Mouse (Mus musculus) left cerebral cortex, postnatal 25 days (tissue): ENCODE measurements around the gene Rcor2. TPM values are rescaled to one million over a fixed set of nuclear protein-coding genes. Genes with fewer than 3 reads are reported as not detected.

Source experiments
- DNase-seq, 2 experiments: peaks; one replicate each; pipeline ENCODE4 v3.0.0; 2022; ENCODE audit warnings: low spot score in 2 of 2, mixed read lengths in 1 of 2
- intact Hi-C: fragments of 180-260 bp; cut with DNase I; formaldehyde crosslinking; loops from one replicate; pipeline ENCODE4 v1.15.1; 2025
- total RNA-seq, 2 experiments: library from RNA; stranded (reverse); gene quantifications; 2 replicates each; pipeline ENCODE4 v1.2.3; 2021

The Rcor2 gene
- total RNA-seq = 10 to 100 TPM; 13.8 to 15.3 TPM

DNA sequence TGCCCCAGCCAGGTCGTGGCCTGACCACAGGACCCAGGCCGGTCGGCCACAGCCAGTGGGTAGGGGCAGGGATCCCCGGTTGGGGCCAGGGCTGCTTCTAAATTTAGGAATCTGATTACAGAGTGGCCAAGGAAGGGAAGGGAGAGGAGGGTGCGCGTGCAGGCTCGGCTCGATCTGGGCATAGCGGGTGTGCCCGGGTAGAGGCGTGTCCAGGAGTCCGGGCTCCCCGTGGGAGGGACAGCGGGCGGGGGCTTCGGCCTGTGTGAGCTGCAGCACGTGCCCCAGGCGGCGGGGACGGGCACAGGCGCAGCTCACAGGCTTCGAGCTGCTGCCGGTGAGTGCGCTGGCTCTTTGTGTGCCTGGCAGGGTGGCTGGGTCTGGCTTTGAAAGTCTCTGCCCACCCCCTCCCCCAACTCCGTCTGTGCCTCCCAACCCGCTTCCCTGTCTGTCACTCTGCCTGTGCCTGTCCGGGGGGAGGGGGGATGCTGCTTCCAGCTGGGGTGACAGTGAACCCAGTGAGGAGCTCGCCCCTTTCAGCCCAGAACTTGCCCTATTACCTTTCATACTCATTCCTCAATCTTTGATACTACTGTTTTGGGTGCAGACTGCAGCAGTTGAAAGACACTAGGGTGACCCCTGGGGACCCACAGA, at the start of gene Rcor2:
Gene Rcor2, plus strand, starts transcription at position 235 of the 651 bp plus-strand sequence.
- DNase-seq = peak in 1 of 2 experiments; percentile 58
- intact Hi-C loops = no loop called here

DNA sequence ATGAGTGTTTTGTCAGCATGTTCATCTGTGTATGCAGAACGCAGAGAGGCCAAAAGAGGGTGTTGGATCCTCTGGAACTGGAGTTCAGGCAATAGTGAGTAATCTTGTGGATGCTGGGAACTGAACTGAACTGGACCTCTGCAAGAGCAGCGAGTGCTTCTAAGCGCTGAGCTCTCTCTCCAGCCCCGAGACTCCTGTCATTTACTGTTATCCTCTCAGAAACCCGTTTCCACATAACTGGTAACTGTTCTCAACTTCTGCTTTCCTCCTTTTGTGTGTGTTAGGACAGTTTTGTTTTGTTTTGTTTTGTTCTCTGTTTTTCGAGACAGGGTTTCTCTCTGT, 49.2 kb upstream of the Rcor2 start:
- intact Hi-C loops = no loop called here

DNA sequence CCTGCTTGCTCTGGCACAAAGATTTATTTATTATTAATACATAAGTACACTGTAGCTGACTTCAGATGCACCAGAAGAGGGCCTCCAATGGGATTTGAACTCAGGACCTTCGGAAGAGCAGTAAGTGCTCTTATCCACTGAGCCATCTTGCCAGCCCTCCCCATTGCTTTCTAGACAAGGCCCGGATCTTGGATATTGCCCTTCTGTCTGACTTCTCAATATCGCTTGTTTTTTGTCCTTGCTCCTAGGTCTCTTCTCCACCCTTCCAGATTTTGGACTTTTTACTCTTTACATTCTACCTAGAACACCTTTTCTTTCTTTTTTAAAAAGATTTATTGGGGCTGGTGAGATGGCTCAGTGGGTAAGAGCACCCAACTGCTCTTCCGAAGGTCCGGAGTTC, 48.4 kb upstream of the Rcor2 start:
- DNase-seq = no peak
- intact Hi-C loops = no loop called here

More for the DNA sequence above, 49.2 kb upstream of the Rcor2 start:
- DNase-seq = no peak

DNA sequence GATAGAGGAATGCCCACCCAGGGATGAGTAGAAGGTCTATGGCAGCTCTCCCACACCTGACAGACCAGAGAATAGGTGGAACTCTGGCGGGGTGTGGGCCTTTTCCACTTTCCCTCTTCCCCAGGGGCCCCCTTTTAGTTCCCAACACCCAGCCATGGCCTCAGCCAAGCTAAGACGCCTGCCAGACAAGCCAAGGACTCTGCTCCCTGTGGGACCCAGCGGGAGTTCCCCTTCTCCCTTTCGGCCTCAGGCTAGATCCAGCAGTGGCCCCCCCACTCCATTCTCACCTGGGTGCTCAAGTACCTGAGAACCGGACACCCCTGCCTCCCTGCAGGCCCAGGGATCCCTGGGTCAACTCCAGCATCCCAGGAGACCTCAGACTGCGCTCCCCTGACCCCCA, 44.9 kb upstream of the Rcor2 start:
- no peak for DNase-seq
- intact Hi-C loops = no loop called here

DNA sequence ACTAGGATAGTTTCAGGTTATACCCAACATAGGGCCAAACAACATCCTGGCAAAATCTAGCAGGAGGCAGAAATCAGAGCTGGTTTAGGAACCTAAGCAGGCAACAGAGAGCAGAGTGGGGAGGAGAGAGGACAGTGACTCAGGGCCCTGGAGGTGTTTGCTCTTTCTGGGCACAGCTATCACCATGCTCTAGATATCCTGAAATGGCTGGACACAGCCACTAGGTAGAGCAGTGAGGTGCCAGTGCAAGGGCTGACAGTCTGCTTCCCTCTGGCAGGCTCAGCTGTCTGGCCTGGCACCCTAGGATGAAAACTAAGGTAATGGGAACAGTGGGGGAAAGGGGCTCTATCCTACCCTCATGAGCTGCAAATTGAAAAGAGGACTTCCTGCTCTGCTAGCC, 43.6 kb upstream of the Rcor2 start:
- DNase-seq = no peak
- intact Hi-C loops = no loop called here

DNA sequence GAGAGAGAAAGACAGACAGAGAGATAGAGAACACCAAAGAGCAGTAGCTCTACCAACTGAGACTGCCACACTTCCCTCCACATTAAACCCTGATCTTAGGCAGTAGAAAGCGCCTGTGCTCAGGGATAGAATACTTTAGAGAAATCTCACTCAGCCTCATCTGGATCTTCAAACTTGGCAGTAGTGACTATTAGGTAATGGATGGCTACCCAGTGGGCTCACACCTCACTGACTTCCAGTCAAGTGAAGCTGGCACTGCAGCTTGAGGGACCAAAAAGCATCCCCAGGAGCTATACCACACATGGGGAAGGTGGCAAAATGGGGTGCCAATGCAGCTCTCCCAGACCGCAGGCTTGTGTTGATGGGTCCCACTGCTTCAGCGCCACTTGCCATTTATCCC, 42.9 kb upstream of the Rcor2 start:
- no peak for DNase-seq
- intact Hi-C loops = no loop called here

DNA sequence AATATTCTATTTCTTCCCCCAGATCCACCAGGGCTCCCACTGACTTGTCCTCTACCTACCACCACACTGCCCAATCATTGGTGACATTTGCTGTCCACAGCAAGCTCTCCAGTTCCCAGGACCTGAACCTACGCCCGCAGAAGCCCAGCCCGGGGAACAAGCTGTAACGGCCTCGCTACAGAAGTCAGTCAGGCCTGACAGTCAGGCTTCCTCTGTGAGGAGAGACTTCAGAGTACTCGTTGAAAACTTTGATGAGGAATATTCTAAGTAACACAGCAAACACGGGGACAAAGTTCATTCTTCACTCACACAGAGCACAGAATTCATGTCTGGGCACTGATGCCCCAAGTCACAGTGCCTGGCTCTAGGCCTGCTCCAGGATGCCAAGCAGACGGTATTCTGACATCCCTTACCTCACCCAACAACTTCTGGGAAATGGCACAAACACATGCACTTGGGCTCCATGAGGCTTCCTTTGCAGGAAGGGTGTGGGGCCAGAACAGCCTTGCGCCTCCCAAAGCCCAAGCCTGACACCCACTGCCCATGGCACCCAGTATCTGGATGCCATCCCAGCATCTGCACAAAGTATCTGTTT, 41.9 kb upstream of the Rcor2 start:
- intact Hi-C loops = no loop called here

DNA sequence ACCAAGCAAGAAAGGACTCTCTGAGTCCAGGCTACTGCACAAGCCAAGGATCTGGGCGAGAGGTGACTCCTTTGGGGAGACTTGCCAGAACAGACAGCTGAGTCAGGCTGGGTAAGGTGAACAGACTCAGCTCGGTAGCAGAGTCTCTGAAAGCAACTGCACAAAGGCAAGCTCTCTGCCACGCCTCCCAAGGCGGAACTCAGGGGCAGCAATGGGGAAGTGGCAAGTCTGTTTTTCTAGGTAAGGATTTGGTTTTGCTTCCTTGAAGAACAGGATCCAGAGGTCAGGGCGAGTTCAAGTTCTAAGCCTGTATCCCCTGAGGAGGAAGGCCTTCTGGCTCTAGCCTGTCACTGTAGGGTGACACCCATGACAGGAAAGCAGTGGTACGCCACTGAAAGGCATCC, 40.6 kb upstream of the Rcor2 start:
- no peak for DNase-seq
- intact Hi-C loops = no loop called here

More for the DNA sequence above, 41.9 kb upstream of the Rcor2 start:
- no peak for DNase-seq

DNA sequence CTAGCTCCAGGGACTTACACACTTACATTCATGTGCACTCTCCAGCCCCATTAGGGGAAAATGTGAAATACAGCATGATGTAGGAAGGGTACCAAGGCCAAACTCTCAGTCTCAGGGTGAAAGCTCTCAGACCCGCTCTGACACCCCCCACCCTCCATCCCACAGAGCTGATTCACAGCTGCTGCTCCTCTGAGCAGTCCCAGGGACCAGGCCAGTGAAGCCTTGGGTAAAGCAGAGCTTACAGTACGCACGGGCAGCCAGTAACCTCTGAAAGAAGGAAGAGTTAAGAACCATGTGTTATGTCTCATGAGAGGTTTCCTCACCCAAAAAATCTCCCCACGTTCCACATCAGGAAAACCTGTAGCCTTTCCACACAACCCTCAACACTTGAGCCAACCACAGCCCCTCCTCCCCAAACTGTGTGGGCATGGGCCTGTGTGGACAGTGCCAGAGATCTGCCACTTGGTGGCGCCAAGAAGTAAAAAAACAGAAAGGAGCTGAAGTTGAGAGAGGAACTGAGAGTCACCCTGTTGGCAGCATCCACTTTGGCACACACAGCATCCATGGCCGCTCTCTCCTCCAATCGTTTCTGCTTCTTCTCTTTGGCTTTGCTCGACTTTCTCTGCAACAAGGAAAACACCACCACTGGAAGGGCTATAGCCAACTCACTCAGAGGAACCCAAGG, 32.4 kb upstream of the Rcor2 start:
- intact Hi-C loops = loop anchor here (10.0 kb wide), 2 partner anchors 110 to 380 kb away; partner anchors contain the start of genes Hrasls5 and Mark2
- DNase-seq = peak; percentile 83 to 89

DNA sequence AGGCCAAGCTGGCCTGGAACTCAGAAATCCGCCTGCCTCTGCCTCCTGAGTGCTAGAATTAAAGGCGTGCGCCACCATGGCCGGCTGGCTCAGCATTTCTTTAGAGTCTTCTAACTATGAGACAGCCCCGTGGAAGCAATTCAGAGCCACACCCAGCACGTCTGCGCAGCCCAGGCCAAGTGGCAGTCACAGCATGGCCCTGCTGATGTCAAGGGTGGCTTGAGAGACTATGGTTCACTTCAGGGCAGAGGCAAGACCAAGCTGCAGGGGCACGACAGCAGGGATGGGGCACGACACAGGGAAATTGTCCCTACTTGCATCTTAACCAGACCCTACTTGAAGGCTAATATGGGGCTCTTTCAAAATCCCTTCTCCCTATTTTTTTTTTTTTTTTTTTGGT, 31.7 kb upstream of the Rcor2 start:
- intact Hi-C loops = loop anchor here (10.0 kb wide), 2 partner anchors 109 to 379 kb away; partner anchors contain the start of genes Hrasls5 and Mark2

DNA sequence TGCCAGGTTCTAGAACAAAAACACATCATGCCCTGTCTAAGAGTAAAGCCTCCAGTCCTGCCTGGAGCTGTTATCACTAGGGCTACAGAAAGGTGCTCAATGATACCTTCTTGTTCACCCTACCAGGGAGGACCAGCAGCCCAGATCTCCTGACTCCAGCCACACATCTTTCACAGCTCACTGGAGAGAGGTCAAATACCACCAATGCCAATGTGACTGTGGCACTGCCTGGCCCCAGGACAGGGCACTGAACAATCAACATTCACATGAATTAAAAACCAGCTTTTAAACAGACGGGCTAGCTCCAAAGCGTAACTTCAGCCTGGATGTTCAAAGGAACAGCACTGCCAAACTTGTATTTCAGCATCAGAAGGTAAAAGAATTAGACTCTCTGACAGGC, 31.1 kb upstream of the Rcor2 start:
- intact Hi-C loops = loop anchor here (10.0 kb wide), 2 partner anchors 109 to 379 kb away; partner anchors contain the start of genes Hrasls5 and Mark2
- DNase-seq = no peak

More for the DNA sequence above, 31.7 kb upstream of the Rcor2 start:
- DNase-seq = no peak

DNA sequence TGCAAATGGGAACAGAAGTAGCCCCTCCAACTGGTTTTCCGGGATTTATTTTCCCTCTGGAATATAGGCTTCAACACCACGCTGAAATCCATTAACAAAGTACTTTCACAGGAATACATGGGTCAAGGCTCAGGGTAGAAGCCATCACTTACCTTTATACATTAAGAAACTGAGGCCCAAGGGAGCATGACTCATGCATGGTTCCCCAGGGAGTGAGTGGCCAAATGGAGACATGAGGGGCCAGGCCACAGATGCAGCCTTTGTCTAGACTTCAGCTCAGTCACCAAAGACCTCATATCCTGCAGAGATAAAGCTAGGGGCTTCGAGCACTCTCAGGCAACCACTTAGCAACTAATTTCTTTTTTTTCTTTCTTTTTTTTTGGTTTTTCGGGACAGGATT, 30.4 kb upstream of the Rcor2 start:
- no peak for DNase-seq
- intact Hi-C loops = loop anchor here (10.0 kb wide), 2 partner anchors 108 to 378 kb away; partner anchors contain the start of genes Hrasls5 and Mark2

DNA sequence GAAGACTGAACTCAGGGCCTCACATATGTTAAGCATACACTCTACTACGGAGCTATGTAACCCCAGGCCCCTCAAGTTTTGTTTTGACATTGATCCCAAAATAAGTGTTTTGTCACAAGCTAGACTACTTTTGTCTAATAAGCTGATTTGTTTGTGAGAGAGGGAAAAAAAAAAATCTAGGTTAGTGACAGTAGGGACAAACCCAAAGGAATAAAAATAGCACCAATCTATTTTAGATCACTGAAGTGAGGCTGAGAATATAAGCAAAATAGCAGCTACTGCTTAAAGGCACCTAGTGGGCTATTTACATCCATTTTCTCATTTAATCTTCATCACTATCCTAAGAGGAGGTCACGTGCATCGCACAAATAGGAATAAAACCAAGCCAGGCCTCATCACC, 27.6 kb upstream of the Rcor2 start:
- intact Hi-C loops = loop anchor here (10.0 kb wide), 2 partner anchors 105 to 375 kb away; partner anchors contain the start of genes Hrasls5 and Mark2
- DNase-seq = no peak

DNA sequence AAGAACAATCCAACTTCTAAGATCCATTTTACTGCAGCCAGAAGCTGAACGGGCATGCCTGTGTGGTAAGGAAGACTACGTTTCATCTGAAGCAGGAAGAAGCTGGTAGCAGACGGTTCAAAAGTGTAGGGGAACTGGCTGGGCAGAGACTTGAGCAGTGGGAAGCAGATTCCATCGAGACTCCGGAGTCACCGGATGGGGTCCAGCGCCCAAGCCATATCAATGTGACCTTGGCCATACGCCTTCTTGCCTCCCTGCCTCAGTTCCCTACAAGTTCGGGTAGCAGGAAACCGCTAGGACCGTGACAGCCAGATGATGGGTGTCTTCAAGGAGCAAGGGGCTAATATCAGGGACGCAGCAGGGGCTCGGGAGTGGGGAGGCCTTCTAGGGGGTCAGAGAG, 26.8 kb upstream of the Rcor2 start:
- intact Hi-C loops = loop anchor here (2.0 kb wide), 1 partner anchor 177 kb away; the partner anchor contains the start of gene 2700081O15Rik
- DNase-seq = no peak

DNA sequence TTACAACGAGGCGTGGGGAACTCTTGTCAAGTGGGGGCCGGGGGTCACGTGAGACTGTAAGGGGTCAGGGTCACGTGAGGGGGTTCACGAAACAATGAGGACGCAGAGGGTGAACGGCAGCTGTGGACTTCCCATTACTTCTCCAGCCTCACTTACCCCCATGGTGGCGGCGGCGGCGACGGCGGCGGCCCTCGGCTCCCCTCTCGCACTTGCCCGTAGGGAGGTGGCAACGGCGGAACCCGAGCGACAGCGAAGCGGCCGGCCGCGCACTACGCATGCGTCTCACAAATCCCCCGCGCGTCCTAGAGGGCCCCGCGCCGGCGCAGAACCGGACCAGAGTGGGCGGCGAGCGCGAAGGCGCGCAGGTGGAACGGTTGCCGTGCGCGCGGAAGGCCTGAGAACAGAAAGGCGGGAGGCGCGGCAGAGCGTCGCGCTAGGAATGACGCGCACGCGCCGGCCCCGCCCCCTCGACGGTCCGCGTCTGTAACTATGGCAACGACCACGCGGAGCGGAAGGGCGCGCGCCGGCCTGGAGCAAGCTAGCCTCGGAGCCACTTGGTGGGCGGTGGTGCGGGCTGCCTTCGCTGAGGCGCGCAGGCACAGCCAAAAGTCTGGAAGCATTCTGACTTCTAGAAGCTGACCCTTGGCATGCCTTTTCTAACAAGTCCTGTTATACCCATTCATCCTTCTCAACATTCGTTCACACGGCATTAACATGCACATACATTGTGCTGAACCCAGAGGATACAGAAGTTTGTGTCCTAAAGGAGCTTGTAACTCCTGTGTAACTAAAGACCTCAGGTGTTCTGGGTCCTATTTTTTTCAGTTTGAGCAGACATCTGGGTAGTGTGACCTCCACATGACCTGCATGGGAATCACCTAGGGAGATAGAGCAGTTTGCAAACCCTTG, 26.1 kb upstream of the Rcor2 start, which contains the start of gene Naa40:
Gene Naa40, minus strand, starts transcription at position 402 of the 909 bp plus-strand sequence.
- intact Hi-C loops = loop anchor here (2.0 kb wide), 1 partner anchor 176 kb away; the partner anchor contains the start of gene 2700081O15Rik
- DNase-seq = peak; percentile 93 to 96

DNA sequence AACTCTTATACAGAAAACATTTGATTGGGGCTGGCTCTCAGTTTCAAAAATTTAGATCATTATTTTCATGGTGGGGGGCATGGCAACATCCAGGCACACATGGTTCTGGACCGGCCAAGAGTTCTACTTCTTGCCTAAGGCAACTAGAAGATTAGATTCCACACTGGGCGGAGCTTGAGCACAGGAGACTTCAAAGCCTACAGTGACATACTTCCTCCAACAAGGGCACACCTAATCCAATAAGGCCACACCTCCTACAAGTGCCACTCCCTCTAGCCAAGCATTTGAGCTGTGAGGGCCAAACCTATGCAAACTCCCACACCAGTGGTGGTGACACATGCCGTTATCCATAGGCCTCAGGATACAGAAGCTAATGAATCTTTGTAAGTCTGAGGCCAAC, 21.1 kb upstream of the Rcor2 start:
- intact Hi-C loops = no loop called here
- no peak for DNase-seq

DNA sequence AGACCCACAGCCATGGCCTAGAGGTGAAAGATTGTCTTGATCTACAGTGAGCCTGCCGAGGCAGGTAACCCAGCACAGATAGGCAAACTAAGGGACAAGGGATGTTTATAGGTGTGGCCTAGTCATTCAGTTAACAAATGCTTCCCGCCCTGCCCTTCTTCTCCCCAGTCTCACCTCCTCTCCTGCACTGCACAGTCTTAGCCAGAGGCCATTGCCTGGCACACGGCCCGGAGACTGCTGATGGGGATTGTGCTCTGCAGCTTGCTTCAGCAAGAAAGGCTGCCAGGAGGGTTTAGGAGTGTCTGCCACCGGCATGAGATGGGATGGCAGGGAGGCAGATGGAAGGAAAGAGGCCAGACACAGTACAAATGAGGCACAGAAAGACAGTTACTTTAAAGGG, 9.2 kb upstream of the Rcor2 start:
- DNase-seq = no peak
- intact Hi-C loops = no loop called here

DNA sequence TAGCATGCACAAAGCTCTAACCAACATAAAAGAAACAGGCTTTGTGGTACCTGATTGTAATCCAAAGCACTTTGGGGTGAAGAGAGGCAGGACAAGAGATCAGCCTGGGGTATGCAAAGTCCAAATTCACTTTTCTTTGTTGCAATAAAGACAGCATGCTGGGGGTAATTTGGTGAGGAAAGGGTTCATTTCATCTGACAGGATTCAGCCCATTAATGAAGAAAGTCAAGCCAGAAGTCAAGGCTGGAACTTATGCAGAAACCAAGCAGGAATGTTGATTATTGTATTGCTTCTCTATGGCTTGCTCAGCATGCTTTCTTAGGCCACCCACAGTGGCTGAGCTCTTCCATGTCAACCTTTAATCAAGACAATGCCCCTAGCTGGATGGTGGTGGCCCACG, 5.6 kb upstream of the Rcor2 start:
- DNase-seq = no peak
- intact Hi-C loops = no loop called here

DNA sequence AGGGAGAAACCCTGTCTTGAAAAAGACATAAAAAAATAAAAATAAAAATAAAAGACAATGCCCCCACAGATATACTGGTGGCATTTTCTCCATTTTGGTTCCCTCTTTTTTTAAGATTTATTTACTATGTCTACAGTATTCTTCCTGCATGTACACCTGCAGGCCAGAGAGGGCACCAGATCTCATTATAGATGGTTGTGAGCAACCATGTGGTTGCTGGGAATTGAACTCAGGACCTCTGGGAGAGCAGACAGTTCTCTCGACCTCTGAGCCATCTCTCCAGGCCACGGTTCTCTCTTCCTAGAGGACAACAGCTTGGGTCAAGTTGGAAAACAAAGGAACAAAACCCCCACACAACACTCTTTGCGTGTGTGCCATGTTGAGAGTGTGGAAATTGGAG, 5.2 kb upstream of the Rcor2 start:
- intact Hi-C loops = no loop called here
- no peak for DNase-seq
